Mouse (Mus musculus): ENCODE measurements around the gene D17Wsu92e. TPM values are rescaled to one million over a fixed set of nuclear protein-coding genes. Genes with fewer than 3 reads are reported as not detected.
A peak's percentile ranks its signal among the peaks of the same experiment; 100 is the strongest.

Gene D17Wsu92e
- total RNA-seq, 1 experiment = 68.4 TPM

DNA sequence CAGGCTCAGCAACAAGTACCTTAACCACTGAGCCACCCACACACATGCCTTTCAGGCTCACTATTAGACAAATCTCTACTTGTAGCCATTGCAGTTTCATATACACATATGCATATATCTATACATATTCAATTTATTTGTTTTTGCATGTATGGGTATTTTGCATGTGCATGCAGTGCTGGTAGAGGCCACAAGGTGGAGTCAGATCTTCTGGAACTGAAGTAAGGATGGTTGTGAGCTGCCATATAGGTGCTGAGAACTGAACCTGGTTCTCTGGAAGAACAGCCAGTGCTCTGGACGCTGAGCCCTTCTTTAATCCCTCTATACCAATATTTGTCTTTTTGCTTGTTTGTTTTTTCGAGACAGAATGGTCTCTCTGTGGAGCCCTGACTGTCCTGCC lies 56.0 kb downstream of the D17Wsu92e start:
- TF ChIP-seq ZC3H11A (IDR thresholded peaks at IDR 0.05; ENCODE audit: borderline replicate concordance, low read depth, low read length) (no peak), CHD2 (IDR thresholded peaks at IDR 0.05; ENCODE audit: low read depth, low read length) (no peak), MAFK (IDR thresholded peaks at IDR 0.05; ENCODE audit: insufficient read depth, low read depth, low read length) (no peak), HCFC1 (IDR thresholded peaks at IDR 0.05; ENCODE audit: borderline replicate concordance, insufficient read depth, low read length) (no peak), ZNF384 (IDR thresholded peaks at IDR 0.05; ENCODE audit: low read depth, low read length) (no peak)
- Histone ChIP-seq H3K9ac (ENCODE audit: insufficient read depth, low read depth, low read length, poor library complexity, severe bottlenecking) (no peak overlapping the region), H3K9me3 (ENCODE audit: control insufficient read depth, insufficient read depth, low read depth, low read length) (no peaks in the 10 kb centered on the region), H3K27ac (ENCODE audit: insufficient read depth, low read depth, low read length, poor library complexity, severe bottlenecking) (no peak overlapping the region), H3K36me3 (ENCODE audit: control insufficient read depth, insufficient read depth, low read length, poor library complexity, severe bottlenecking) (peaks cover 36% of the 10 kb centered on the region; the same call in 1 of the 2 replicates), H3K4me3 (ENCODE audit: insufficient read depth in 1 of 2, low read depth in 1 of 2, low read length in 2 of 2, poor library complexity in 1 of 2, severe bottlenecking in 1 of 2) (no peak overlapping the region), H3K4me1 (ENCODE audit: control insufficient read depth in 2 of 2, insufficient read depth in 2 of 2, low read length in 2 of 2, poor library complexity in 1 of 2) (peaks cover 0 to 6% of the 10 kb centered on the region in 2 experiments; a peak in 1 of 4 replicates)
- in situ Hi-C loops (cut with MboI; ENCODE audit: low sequenced_read_pairs in 2 of 2, unreplicated experiment in 2 of 2) = no loop called here
- no peak for DNase-seq (ENCODE audit: low read depth, low spot score)

DNA sequence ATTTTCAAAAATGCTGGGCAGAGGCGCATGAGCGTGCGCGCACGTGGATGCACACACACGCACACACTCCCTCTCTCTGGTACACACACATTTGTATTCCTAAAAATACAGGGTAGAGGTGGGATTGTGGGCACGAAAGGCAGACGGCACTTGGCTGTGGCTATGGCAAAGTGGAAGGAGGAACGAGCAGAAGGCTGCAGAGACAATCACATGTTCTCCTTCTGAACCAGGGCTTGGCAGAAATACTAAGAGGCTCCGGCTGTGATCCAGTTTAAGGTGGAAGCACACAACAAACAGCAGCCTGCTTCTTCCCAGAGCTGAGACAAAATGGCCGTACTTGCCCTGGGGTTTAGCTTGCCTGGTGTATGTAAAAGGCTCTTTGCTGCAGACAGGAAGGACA lies 57.6 kb downstream of the D17Wsu92e start:
- H3K36me3 ChIP-seq (ENCODE audit: control insufficient read depth, insufficient read depth, low read length, poor library complexity, severe bottlenecking) = peaks cover 33% of the 10 kb centered on the region; the same call in 1 of the 2 replicates
- H3K27ac ChIP-seq (ENCODE audit: insufficient read depth, low read depth, low read length, poor library complexity, severe bottlenecking) = no peak overlapping the region
- no peaks in the 10 kb centered on the region for H3K9me3 ChIP-seq (ENCODE audit: control insufficient read depth, insufficient read depth, low read depth, low read length)
- H3K4me1 ChIP-seq (ENCODE audit: control insufficient read depth in 2 of 2, insufficient read depth in 2 of 2, low read length in 2 of 2, poor library complexity in 1 of 2) = peaks cover 0 to 6% of the 10 kb centered on the region in 2 experiments; a peak in 1 of 4 replicates
- DNase-seq (ENCODE audit: low read depth, low spot score) = no peak
- H3K4me3 ChIP-seq (ENCODE audit: insufficient read depth in 1 of 2, low read depth in 1 of 2, low read length in 2 of 2, poor library complexity in 1 of 2, severe bottlenecking in 1 of 2) = no peak overlapping the region
- in situ Hi-C loops (cut with MboI; ENCODE audit: low sequenced_read_pairs in 2 of 2, unreplicated experiment in 2 of 2) = no loop called here
- TF ChIP-seq CHD2 (IDR thresholded peaks at IDR 0.05; ENCODE audit: low read depth, low read length) (no peak), ZC3H11A (IDR thresholded peaks at IDR 0.05; ENCODE audit: borderline replicate concordance, low read depth, low read length) (no peak), MAFK (IDR thresholded peaks at IDR 0.05; ENCODE audit: insufficient read depth, low read depth, low read length) (no peak), HCFC1 (IDR thresholded peaks at IDR 0.05; ENCODE audit: borderline replicate concordance, insufficient read depth, low read length) (no peak), ZNF384 (IDR thresholded peaks at IDR 0.05; ENCODE audit: low read depth, low read length) (no peak)
- H3K9ac ChIP-seq (ENCODE audit: insufficient read depth, low read depth, low read length, poor library complexity, severe bottlenecking) = no peak overlapping the region

DNA sequence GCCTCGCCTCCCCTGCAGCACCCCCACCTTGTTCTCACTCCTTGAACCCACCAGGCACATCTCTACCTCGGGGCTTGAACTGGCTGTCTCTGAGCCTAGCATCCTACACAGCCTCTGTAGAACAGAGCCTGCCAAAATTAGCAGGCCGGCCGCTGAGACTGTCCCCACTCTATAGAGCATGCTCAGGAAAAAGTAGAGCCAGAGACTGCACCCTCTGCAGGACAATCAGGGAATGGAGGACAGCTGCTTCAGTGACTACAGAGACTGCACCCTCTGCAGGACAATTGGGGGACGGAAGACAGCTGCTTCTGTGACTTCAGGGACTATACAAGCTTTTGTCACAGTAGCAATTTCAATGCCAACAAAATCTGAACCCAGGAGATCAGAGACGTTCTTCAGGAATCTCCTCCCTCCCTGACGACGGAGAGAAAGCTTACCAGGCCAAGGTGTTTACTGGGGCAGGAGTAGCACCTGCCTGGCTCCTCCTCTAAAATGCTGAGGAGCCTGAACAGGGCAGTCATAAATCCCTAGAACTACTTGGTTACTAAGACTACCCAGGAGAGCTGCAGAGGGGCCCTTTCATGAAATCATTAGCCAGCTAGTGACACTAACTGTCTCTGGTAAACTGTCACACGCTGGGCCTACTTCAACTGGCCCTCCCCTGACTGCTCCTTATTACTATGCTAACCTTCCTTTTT lies 58.7 kb downstream of the D17Wsu92e start:
- H3K36me3 ChIP-seq (ENCODE audit: control insufficient read depth, insufficient read depth, low read length, poor library complexity, severe bottlenecking) = peaks cover 23% of the 10 kb centered on the region; the same call in 1 of the 2 replicates
- H3K4me1 ChIP-seq (ENCODE audit: control insufficient read depth in 2 of 2, insufficient read depth in 2 of 2, low read length in 2 of 2, poor library complexity in 1 of 2) = peaks cover 0 to 6% of the 10 kb centered on the region in 2 experiments; a peak in 1 of 4 replicates
- no peak for TF ChIP-seq MAFK (IDR thresholded peaks at IDR 0.05; ENCODE audit: insufficient read depth, low read depth, low read length)
- TF ChIP-seq ZNF384 (IDR thresholded peaks at IDR 0.05; ENCODE audit: low read depth, low read length) = 0 out of 2 replicates have a peak, but pooled peaks have one; percentile 14
- TF ChIP-seq ZC3H11A (IDR thresholded peaks at IDR 0.05; ENCODE audit: borderline replicate concordance, low read depth, low read length) = peak; percentile 33; the same call in 1 of the 2 replicates
- no peak for TF ChIP-seq CHD2 (IDR thresholded peaks at IDR 0.05; ENCODE audit: low read depth, low read length)
- no peak for TF ChIP-seq HCFC1 (IDR thresholded peaks at IDR 0.05; ENCODE audit: borderline replicate concordance, insufficient read depth, low read length)
- H3K4me3 ChIP-seq (ENCODE audit: insufficient read depth in 1 of 2, low read depth in 1 of 2, low read length in 2 of 2, poor library complexity in 1 of 2, severe bottlenecking in 1 of 2) = no peak overlapping the region
- 0 out of 2 replicates have a peak overlapping the region, but pooled peaks have one; percentile 17 for H3K9ac ChIP-seq (ENCODE audit: insufficient read depth, low read depth, low read length, poor library complexity, severe bottlenecking)
- DNase-seq (ENCODE audit: low read depth, low spot score) = peak; percentile 65
- no peak overlapping the region for H3K27ac ChIP-seq (ENCODE audit: insufficient read depth, low read depth, low read length, poor library complexity, severe bottlenecking)
- no peaks in the 10 kb centered on the region for H3K9me3 ChIP-seq (ENCODE audit: control insufficient read depth, insufficient read depth, low read depth, low read length)
- in situ Hi-C loops (cut with MboI; ENCODE audit: low sequenced_read_pairs in 2 of 2, unreplicated experiment in 2 of 2) = no loop called here

DNA sequence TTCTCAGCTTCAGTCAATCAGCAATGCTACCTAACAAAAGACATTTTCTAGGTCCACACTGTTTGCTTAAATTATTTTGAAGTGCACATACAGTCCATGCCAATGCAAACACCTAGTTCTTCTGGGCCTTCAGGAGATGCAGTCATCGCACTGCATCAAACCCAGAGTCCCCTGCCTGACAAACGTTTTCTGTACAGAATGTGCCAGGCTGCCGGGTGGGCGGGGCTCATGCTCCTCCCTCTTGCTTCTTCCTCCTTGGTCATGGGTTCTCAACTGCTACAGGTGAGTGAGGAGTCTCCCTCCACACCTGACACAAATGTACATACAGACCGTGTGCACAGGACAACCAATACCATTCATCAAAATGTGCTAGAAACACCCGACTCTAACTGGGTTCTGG lies 60.3 kb downstream of the D17Wsu92e start:
- TF ChIP-seq HCFC1 (IDR thresholded peaks at IDR 0.05; ENCODE audit: borderline replicate concordance, insufficient read depth, low read length) (no peak), ZNF384 (IDR thresholded peaks at IDR 0.05; ENCODE audit: low read depth, low read length) (no peak), CHD2 (IDR thresholded peaks at IDR 0.05; ENCODE audit: low read depth, low read length) (no peak), MAFK (IDR thresholded peaks at IDR 0.05; ENCODE audit: insufficient read depth, low read depth, low read length) (no peak), ZC3H11A (IDR thresholded peaks at IDR 0.05; ENCODE audit: borderline replicate concordance, low read depth, low read length) (no peak)
- in situ Hi-C loops (cut with MboI; ENCODE audit: low sequenced_read_pairs in 2 of 2, unreplicated experiment in 2 of 2) = no loop called here
- H3K4me3 ChIP-seq (ENCODE audit: insufficient read depth in 1 of 2, low read depth in 1 of 2, low read length in 2 of 2, poor library complexity in 1 of 2, severe bottlenecking in 1 of 2) = no peak overlapping the region
- H3K27ac ChIP-seq (ENCODE audit: insufficient read depth, low read depth, low read length, poor library complexity, severe bottlenecking) = no peak overlapping the region
- DNase-seq (ENCODE audit: low read depth, low spot score) = no peak
- peaks cover 0 to 8% of the 10 kb centered on the region in 2 experiments; a peak in 1 of 4 replicates for H3K4me1 ChIP-seq (ENCODE audit: control insufficient read depth in 2 of 2, insufficient read depth in 2 of 2, low read length in 2 of 2, poor library complexity in 1 of 2)
- no peak overlapping the region for H3K9ac ChIP-seq (ENCODE audit: insufficient read depth, low read depth, low read length, poor library complexity, severe bottlenecking)
- H3K9me3 ChIP-seq (ENCODE audit: control insufficient read depth, insufficient read depth, low read depth, low read length) = no peaks in the 10 kb centered on the region
- peaks cover 20% of the 10 kb centered on the region; the same call in 1 of the 2 replicates for H3K36me3 ChIP-seq (ENCODE audit: control insufficient read depth, insufficient read depth, low read length, poor library complexity, severe bottlenecking)

Data from ES-E14 (cell line).